Mouse (Mus musculus): ENCODE results near the gene Fam102a.

GRCm38 (mm10) chr2:32486155-32486554 lies 49.0 kb upstream of the Fam102a start:
- TF ChIP-seq CTCF (conservative IDR thresholded peaks at IDR 0.05; ENCODE audit: low read length) (no peak), POU5F1 (IDR thresholded peaks at IDR 0.05; ENCODE audit: borderline replicate concordance, low read length) (no peak)

Data from E14TG2a.4 (cell line).